Mouse (Mus musculus) lung, postnatal 0 days (tissue): ENCODE measurements around the gene Tcap. TPM values are rescaled to one million over a fixed set of nuclear protein-coding genes. Genes with fewer than 3 reads are reported as not detected.

ENCODE experiments used
- ATAC-seq: fragments of 200-750 bp; cut with Nextera tagmentation; 2 replicates; pipeline ENCODE4 v1.8.0; 2017; ENCODE audit warnings: moderate library complexity
- DNase-seq: peaks from one replicate; pipeline ENCODE4 v3.0.0-alpha.2; 2016; ENCODE audit warnings: low spot score
- H3K27ac ChIP-seq: fragments of 300-500 bp; sonication (generic); 2 replicates; pipeline ENCODE4 v1.5.1; 2014; ENCODE audit warnings: antibody characterized with exemption, mild to moderate bottlenecking, low read length, mixed read lengths
- H3K27me3 ChIP-seq: fragments of 300-500 bp; sonication (generic); replicated peaks from 2 replicates; pipeline ENCODE4 v1.6.1; 2014; ENCODE audit warnings: low read length, mixed read lengths; ENCODE audit not compliant: insufficient read depth
- H3K36me3 ChIP-seq: fragments of 300-500 bp; sonication (generic); 2 replicates; pipeline ENCODE4 v1.6.1; 2014; ENCODE audit warnings: low read length, mixed read lengths; ENCODE audit not compliant: insufficient read depth
- H3K4me1 ChIP-seq: fragments of 300-500 bp; sonication (generic); 2 replicates; pipeline ENCODE4 v1.6.1; 2014; ENCODE audit warnings: antibody characterized with exemption, low read depth, low read length, mixed read lengths; ENCODE audit not compliant: insufficient read depth
- H3K4me2 ChIP-seq: fragments of 300-500 bp; sonication (generic); replicated peaks from 2 replicates; pipeline ENCODE4 v1.6.1; 2014; ENCODE audit warnings: low read depth, mild to moderate bottlenecking, low read length, moderate library complexity, mixed read lengths
- H3K4me3 ChIP-seq: fragments of 300-500 bp; sonication (generic); 2 replicates; pipeline ENCODE4 v1.5.1; 2014; ENCODE audit warnings: low read depth, low read length
- H3K9ac ChIP-seq: fragments of 300-500 bp; sonication (generic); replicated peaks from 2 replicates; pipeline ENCODE4 v1.6.1; 2014; ENCODE audit warnings: low read depth, mild to moderate bottlenecking
- H3K9me3 ChIP-seq: fragments of 300-500 bp; sonication (generic); 2 replicates; pipeline ENCODE4 v1.6.1; 2016; ENCODE audit warnings: low read length, mixed read lengths
- CTCF ChIP-seq: IDR thresholded peaks from 2 replicates; pipeline ENCODE4 v1.5.1; 2016; ENCODE audit warnings: antibody characterized with exemption, mild to moderate bottlenecking
- EP300 ChIP-seq: IDR thresholded peaks from 2 replicates; pipeline ENCODE4 v1.6.1; 2016; ENCODE audit warnings: antibody characterized with exemption, mild to moderate bottlenecking, control low read depth
- WGBS: fragments of 180-500 bp; shearing (Covaris S2); extraction: QIAGEN DNeasy Blood & Tissue Kit; methylation state at CpG from one replicate; pipeline ENCODE4 v1.1.7; 2014; 5-methylcytosine and 5-hydroxymethylcytosine counted together
- polyA plus RNA-seq: library from polyadenylated mRNA; unstranded; fragments of >200 nt; fragmentation: Nextera tagmentation; extraction: Ambion mirVana; gene quantifications from 2 replicates; pipeline ENCODE4 v1.2.1, GENCODE M21; 2015

Gene Tcap
- polyA plus RNA-seq, 1 experiment from 2014 or later, result 5.8 TPM

- WGBS, result 22% methylated on average over 8 of the region's 8 CpGs
These were observed 29.9 kb upstream of the Tcap start for GRCm38 (mm10) chr11:98353651-98354211.

GRCm38 (mm10) chr11:98354445-98354844, 29.2 kb upstream of the Tcap start:
- Histone ChIP-seq H3K4me3 (no peak overlapping the region), H3K9me3 (no peaks in the 10 kb centered on the region), H3K27ac (no peak overlapping the region), H3K4me2 (no peak overlapping the region), H3K27me3 (peaks cover 5% of the 10 kb centered on the region; the same call in 1 of the 2 replicates), H3K4me1 (peaks cover 18% of the 10 kb centered on the region), H3K9ac (no peak overlapping the region), H3K36me3 (no peaks in the 10 kb centered on the region)
- DNase-seq (no peak), ATAC-seq (no peak)
- WGBS, result 71% methylated on average over 14 of the region's 14 CpGs
- TF ChIP-seq EP300 (no peak), CTCF (no peak)

More at GRCm38 (mm10) chr11:98353651-98354211, 29.9 kb upstream of the Tcap start:
- Histone ChIP-seq H3K27ac (no peak overlapping the region), H3K4me3 (no peak overlapping the region), H3K4me1 (peaks cover 12% of the 10 kb centered on the region), H3K27me3 (peaks cover 8% of the 10 kb centered on the region; the same call in 1 of the 2 replicates), H3K9ac (no peak overlapping the region), H3K36me3 (no peaks in the 10 kb centered on the region), H3K9me3 (no peaks in the 10 kb centered on the region), H3K4me2 (no peak overlapping the region)
- DNase-seq (peak; percentile 73), ATAC-seq (peak; percentile 22)
- TF ChIP-seq EP300, result no peak
- no peak for TF ChIP-seq CTCF

- Histone ChIP-seq H3K27ac (no peak overlapping the region), H3K36me3 (no peaks in the 10 kb centered on the region), H3K27me3 (no peaks in the 10 kb centered on the region), H3K9me3 (no peaks in the 10 kb centered on the region), H3K4me3 (no peak overlapping the region), H3K9ac (no peak overlapping the region), H3K4me2 (no peak overlapping the region), H3K4me1 (peaks cover 23% of the 10 kb centered on the region)
- 11% methylated on average over 6 of the region's 6 CpGs for WGBS
- ATAC-seq, result no peak
- TF ChIP-seq EP300, result no peak
- TF ChIP-seq CTCF, result peak; percentile 87
- peak; percentile 75 for DNase-seq
These were observed 27.8 kb upstream of the Tcap start for GRCm38 (mm10) chr11:98355732-98356299.

- ATAC-seq (no peak), DNase-seq (peak; percentile 46)
- peak overlapping the region; percentile 59 for H3K4me2 ChIP-seq
- H3K9ac ChIP-seq, result no peak overlapping the region
- H3K36me3 ChIP-seq, result no peaks in the 10 kb centered on the region
- no peaks in the 10 kb centered on the region for H3K27me3 ChIP-seq
- 33% methylated on average over 7 of the region's 7 CpGs for WGBS
- peaks cover 32% of the 10 kb centered on the region for H3K4me1 ChIP-seq
- no peaks in the 10 kb centered on the region for H3K9me3 ChIP-seq
- no peak overlapping the region for H3K4me3 ChIP-seq
- TF ChIP-seq CTCF, result no peak
- TF ChIP-seq EP300, result no peak
- peak overlapping the region; percentile 97 for H3K27ac ChIP-seq
These were observed 26.8 kb upstream of the Tcap start for GRCm38 (mm10) chr11:98356625-98357394.

- Histone ChIP-seq H3K9ac (peak overlapping the region; percentile 74; the same call in 1 of the 2 replicates), H3K9me3 (no peaks in the 10 kb centered on the region), H3K27ac (peak overlapping the region; percentile 97), H3K36me3 (no peaks in the 10 kb centered on the region), H3K27me3 (no peaks in the 10 kb centered on the region), H3K4me1 (peaks cover 39% of the 10 kb centered on the region), H3K4me3 (peak overlapping the region; percentile 85), H3K4me2 (peak overlapping the region; percentile 59)
- DNase-seq, result peak; percentile 78
- peak; percentile 57 for ATAC-seq
- WGBS, result 3% methylated on average over 13 of the region's 13 CpGs
- no peak for TF ChIP-seq CTCF
- peak; percentile 75 for TF ChIP-seq EP300
These were observed 26.0 kb upstream of the Tcap start for GRCm38 (mm10) chr11:98357396-98358160.
